Comparison of ENCODE assay signal across 10 mouse cellular contexts in genomic region chr10:12879313-12879695, GRCm38 (mm10). TPM values are rescaled to one million over a fixed set of nuclear protein-coding genes. Genes with fewer than 3 reads are reported as not detected.
DNase-seq lines count a peak whose midpoint lies in the region; ATAC-seq and TF ChIP-seq lines count a peak whose summit lies in the region.
"Had no signal": no experiment of that assay in that cellular context is flagged by ENCODE, and none has a peak within 500 bp of the region (broad histone marks: within the 10 kb centered on the region; RNA-seq: fewer than 3 reads in every experiment).

No protein-coding gene starts in this region.

- TF ChIP-seq CTCF in kidney, postnatal 0 days (IDR thresholded peaks at IDR 0.05; ENCODE audit: low read depth) = no peak
- TF ChIP-seq CTCF in brain, embryonic 14.5 days (IDR thresholded peaks at IDR 0.05; ENCODE audit: borderline replicate concordance, extremely low read depth, insufficient read depth, insufficient read length) = no peak

- 26% methylated on average over 3 of the region's 3 CpGs for WGBS in kidney, postnatal 0 days
- WGBS in limb, embryonic 10.5 days = 10% methylated on average over 3 of the region's 3 CpGs

- H3K4me1 ChIP-seq in kidney, postnatal 0 days (replicated peaks; ENCODE audit: insufficient read depth, low read length) = peaks cover 4% of the 10 kb centered on the region; the same call in 1 of the 2 replicates
- peaks cover 10% of the 10 kb centered on the region for H3K4me1 ChIP-seq in limb, embryonic 10.5 days

- H3K27me3 ChIP-seq in kidney, postnatal 0 days (ENCODE audit: insufficient read depth, low read length) = no peaks in the 10 kb centered on the region
- no peaks in the 10 kb centered on the region for H3K27me3 ChIP-seq in limb, embryonic 10.5 days (ENCODE audit: low read depth, poor library complexity, severe bottlenecking)

- no peaks in the 10 kb centered on the region for H3K9me3 ChIP-seq in kidney, postnatal 0 days (replicated peaks; ENCODE audit: low read length)
- no peaks in the 10 kb centered on the region for H3K9me3 ChIP-seq in limb, embryonic 10.5 days (replicated peaks)

- H3K4me3 ChIP-seq in kidney, postnatal 0 days (replicated peaks; ENCODE audit: low read depth, low read length) = no peak overlapping the region
- H3K4me3 ChIP-seq in limb, embryonic 10.5 days = peak overlapping the region; percentile 35

- no peak overlapping the region for H3K9ac ChIP-seq in kidney, postnatal 0 days (ENCODE audit: low read depth, low read length)

- DNase-seq in kidney, postnatal 0 days (ENCODE audit: low spot score) = no peak
- no peak for DNase-seq in kidney, adult 8-10 months
- peak; percentile 56 for DNase-seq in brain, embryonic 14.5 days (ENCODE audit: low read depth)
- peak; percentile 54 for DNase-seq in embryo, embryonic 9.5 days (ENCODE audit: extremely low spot score)
- DNase-seq in limb, embryonic 10.5 days (ENCODE audit: low spot score) = no peak
- DNase-seq in testis, postnatal 14 days (ENCODE audit: low spot score) = no peak
- no peak for DNase-seq in Muller cell, postnatal 12 days (ENCODE audit: inconsistent ontology term)
- DNase-seq: cerebellum, adult 11-12 months; liver; spleen, adult 18-20 months had no signal

- ATAC-seq in kidney, postnatal 0 days (replicated peaks; ENCODE audit: low FRiP score, low read depth) = no peak

- no peak for TF ChIP-seq POLR2A in brain, embryonic 14.5 days (IDR thresholded peaks at IDR 0.05; ENCODE audit: borderline replicate concordance, extremely low read depth, insufficient read depth, insufficient read length, poor library complexity, severe bottlenecking)

- H3K27ac ChIP-seq in kidney, postnatal 0 days = no peak overlapping the region
- peak overlapping the region; percentile 42 for H3K27ac ChIP-seq in limb, embryonic 10.5 days

- H3K4me2 ChIP-seq in kidney, postnatal 0 days (ENCODE audit: low read length) = 0 out of 2 replicates have a peak overlapping the region, but pooled peaks have one; percentile 3

- H3K36me3 ChIP-seq in kidney, postnatal 0 days (ENCODE audit: insufficient read depth, low read length) = no peaks in the 10 kb centered on the region
- H3K36me3 ChIP-seq in limb, embryonic 10.5 days = no peaks in the 10 kb centered on the region

RNA-seq across cellular contexts. Expression of gene Utrn, which starts 10.1 kb away (rescaled TPM):
- polyA plus RNA-seq in kidney, postnatal 0 days (2015; fragmentation: Nextera tagmentation; extraction: Ambion mirVana) = 59.0 and 69.6 TPM in 2 replicates
- polyA plus RNA-seq in brain, embryonic 14.5 days (2012; rRNA removed) = 7.8 and 14.5 TPM in 2 replicates
- polyA plus RNA-seq in limb, embryonic 10.5 days (2016; fragmentation: Nextera tagmentation; extraction: Ambion mirVana) = 40.2 and 49.0 TPM in 2 replicates

Comparison
In these comparisons a context has a peak if more than half of its experiments do, and no peak if none do; other contexts are left out.
1. DNase-seq: peak in brain, embryonic 14.5 days (single experiment) and embryo, embryonic 9.5 days (single experiment); none in kidney, postnatal 0 days (single experiment), kidney, adult 8-10 months (0 of 2), limb, embryonic 10.5 days (single experiment), testis, postnatal 14 days (single experiment) and Muller cell, postnatal 12 days (single experiment).